Mouse (Mus musculus) lung, postnatal 10 days (tissue): ENCODE data around the gene Rab3b.
A peak's percentile ranks its signal among the peaks of the same experiment; 100 is the strongest.

ENCODE experiments used
- DNase-seq: peaks from one replicate; pipeline ENCODE4 v3.0.0; 2021

Rab3b gene

GRCm38 (mm10) chr4:108959696-108960095, 80.8 kb downstream of the Rab3b start:
- no peak for DNase-seq

- DNase-seq = no peak
Measured at GRCm38 (mm10) chr4:108960619-108961460, 82.0 kb downstream of the Rab3b start.

GRCm38 (mm10) chr4:108963017-108963416, 84.2 kb downstream of the Rab3b start:
- no peak for DNase-seq

- no peak for DNase-seq
Measured at GRCm38 (mm10) chr4:108969517-108969916, 90.7 kb downstream of the Rab3b start.

GRCm38 (mm10) chr4:108971054-108971453, 92.2 kb downstream of the Rab3b start:
- DNase-seq = no peak

- DNase-seq = peak; percentile 72
Measured at GRCm38 (mm10) chr4:108976458-108977071, 97.7 kb downstream of the Rab3b start.

GRCm38 (mm10) chr4:108986833-108987472, 108.1 kb downstream of the Rab3b start:
- DNase-seq = no peak

- DNase-seq = no peak
Measured at GRCm38 (mm10) chr4:108987473-108987842, 108.6 kb downstream of the Rab3b start.

GRCm38 (mm10) chr4:108989430-108989829, 110.6 kb downstream of the Rab3b start:
- no peak for DNase-seq

- DNase-seq = no peak
Measured at GRCm38 (mm10) chr4:108990032-108990431, 111.2 kb downstream of the Rab3b start.

GRCm38 (mm10) chr4:108990571-108990970, 111.7 kb downstream of the Rab3b start:
- no peak for DNase-seq

GRCm38 (mm10) chr4:108991811-108992210, 112.9 kb downstream of the Rab3b start:
- DNase-seq = no peak
